Mouse (Mus musculus): ENCODE measurements around the gene Kcnma1. TPM values are rescaled to one million over a fixed set of nuclear protein-coding genes. Genes with fewer than 3 reads are reported as not detected.

Kcnma1 gene
- polyA plus RNA-seq, 1 experiment from 2014 or later: 0.39 TPM

GRCm38 (mm10) chr14:23602054-23602453, 412.2 kb downstream of the Kcnma1 start:
- Histone ChIP-seq H3K27me3 (ENCODE audit: control insufficient read depth, insufficient read depth, low read length) (no peaks in the 10 kb centered on the region), H3K4me3 (ENCODE audit: low read depth, low read length) (no peak overlapping the region), H3K4me1 (ENCODE audit: control insufficient read depth, insufficient read depth, low read length) (no peaks in the 10 kb centered on the region; the same call in 1 of the 2 replicates), H3K9ac (ENCODE audit: low read depth, low read length) (no peak overlapping the region), H3K9me3 (replicated peaks; ENCODE audit: control insufficient read depth, low read length) (no peaks in the 10 kb centered on the region), H3K4me2 (no peak overlapping the region), H3K36me3 (ENCODE audit: control insufficient read depth, insufficient read depth, low read length) (no peaks in the 10 kb centered on the region), H3K27ac (ENCODE audit: low read depth, low read length) (no peak overlapping the region)
- 78% methylated on average over 2 of the region's 2 CpGs for WGBS (ENCODE audit: insufficient replicate concordance)
- no peak for ATAC-seq (replicated peaks; ENCODE audit: insufficient number of reproducible peaks, low FRiP score, low TSS enrichment)

GRCm38 (mm10) chr14:23594629-23595028, 419.7 kb downstream of the Kcnma1 start:
- Histone ChIP-seq H3K4me2 (no peak overlapping the region), H3K9me3 (replicated peaks; ENCODE audit: control insufficient read depth, low read length) (no peaks in the 10 kb centered on the region), H3K9ac (ENCODE audit: low read depth, low read length) (no peak overlapping the region), H3K4me3 (ENCODE audit: low read depth, low read length) (no peak overlapping the region), H3K27ac (ENCODE audit: low read depth, low read length) (no peak overlapping the region), H3K4me1 (ENCODE audit: control insufficient read depth, insufficient read depth, low read length) (0 out of 2 replicates have a peak, but pooled peaks cover 3% of the 10 kb centered on the region), H3K27me3 (ENCODE audit: control insufficient read depth, insufficient read depth, low read length) (no peaks in the 10 kb centered on the region), H3K36me3 (ENCODE audit: control insufficient read depth, insufficient read depth, low read length) (no peaks in the 10 kb centered on the region)
- 81% methylated on average over 5 of the region's 5 CpGs for WGBS (ENCODE audit: insufficient replicate concordance)
- ATAC-seq (replicated peaks; ENCODE audit: insufficient number of reproducible peaks, low FRiP score, low TSS enrichment): no peak

DNA sequence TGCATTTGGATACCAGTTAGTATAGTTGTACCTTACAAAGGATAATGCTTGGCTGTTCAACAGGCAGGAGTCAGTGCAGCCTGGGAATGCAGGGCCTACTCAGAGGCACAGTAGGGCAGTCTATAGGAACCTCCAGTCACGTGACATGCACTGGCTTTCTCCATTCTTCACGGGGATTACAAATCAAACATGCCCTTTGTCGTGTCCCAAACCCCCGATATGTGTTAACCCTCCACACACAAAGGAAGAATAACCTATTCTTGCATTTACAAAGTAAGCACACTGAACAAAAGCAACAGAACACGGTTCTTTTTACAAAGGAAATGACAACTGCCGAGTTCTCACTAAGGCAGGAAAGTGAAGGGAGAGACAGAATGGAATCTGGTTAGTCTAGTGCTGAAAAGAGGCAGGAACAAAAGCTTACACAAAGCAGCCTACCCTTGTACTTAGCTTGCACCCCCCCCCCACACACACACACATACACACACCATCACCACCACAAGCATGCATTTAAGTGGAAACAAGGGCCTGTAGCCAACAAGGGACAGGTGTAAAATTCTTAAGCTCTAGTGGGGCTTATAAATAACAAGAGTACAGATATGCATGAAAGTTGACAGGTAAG, 421.4 kb downstream of the Kcnma1 start:
- Histone ChIP-seq H3K9me3 (replicated peaks; ENCODE audit: control insufficient read depth, low read length) (no peaks in the 10 kb centered on the region), H3K9ac (ENCODE audit: low read depth, low read length) (no peak overlapping the region), H3K4me2 (no peak overlapping the region), H3K4me1 (ENCODE audit: control insufficient read depth, insufficient read depth, low read length) (0 out of 2 replicates have a peak, but pooled peaks cover 3% of the 10 kb centered on the region), H3K4me3 (ENCODE audit: low read depth, low read length) (no peak overlapping the region), H3K27ac (ENCODE audit: low read depth, low read length) (no peak overlapping the region), H3K36me3 (ENCODE audit: control insufficient read depth, insufficient read depth, low read length) (no peaks in the 10 kb centered on the region), H3K27me3 (ENCODE audit: control insufficient read depth, insufficient read depth, low read length) (no peaks in the 10 kb centered on the region)
- 47% methylated on average over 6 of the region's 6 CpGs for WGBS (ENCODE audit: insufficient replicate concordance)
- no peak for ATAC-seq (replicated peaks; ENCODE audit: insufficient number of reproducible peaks, low FRiP score, low TSS enrichment)

GRCm38 (mm10) chr14:23589744-23590481, 424.4 kb downstream of the Kcnma1 start:
- Histone ChIP-seq H3K36me3 (ENCODE audit: control insufficient read depth, insufficient read depth, low read length) (no peaks in the 10 kb centered on the region), H3K9ac (ENCODE audit: low read depth, low read length) (no peak overlapping the region), H3K4me2 (no peak overlapping the region), H3K27ac (ENCODE audit: low read depth, low read length) (no peak overlapping the region), H3K9me3 (replicated peaks; ENCODE audit: control insufficient read depth, low read length) (no peaks in the 10 kb centered on the region), H3K4me1 (ENCODE audit: control insufficient read depth, insufficient read depth, low read length) (0 out of 2 replicates have a peak, but pooled peaks cover 3% of the 10 kb centered on the region), H3K4me3 (ENCODE audit: low read depth, low read length) (no peak overlapping the region), H3K27me3 (ENCODE audit: control insufficient read depth, insufficient read depth, low read length) (no peaks in the 10 kb centered on the region)
- no peak for ATAC-seq (replicated peaks; ENCODE audit: insufficient number of reproducible peaks, low FRiP score, low TSS enrichment)
- WGBS (ENCODE audit: insufficient replicate concordance): 38% methylated on average over 6 of the region's 7 CpGs

GRCm38 (mm10) chr14:23587451-23587850, 426.8 kb downstream of the Kcnma1 start:
- H3K4me3 ChIP-seq (ENCODE audit: low read depth, low read length): no peak overlapping the region
- H3K36me3 ChIP-seq (ENCODE audit: control insufficient read depth, insufficient read depth, low read length): no peaks in the 10 kb centered on the region
- H3K4me2 ChIP-seq: no peak overlapping the region
- H3K9ac ChIP-seq (ENCODE audit: low read depth, low read length): no peak overlapping the region
- 78% methylated on average over 9 of the region's 9 CpGs for WGBS (ENCODE audit: insufficient replicate concordance)
- H3K27me3 ChIP-seq (ENCODE audit: control insufficient read depth, insufficient read depth, low read length): 0 out of 2 replicates have a peak, but pooled peaks cover 2% of the 10 kb centered on the region
- H3K4me1 ChIP-seq (ENCODE audit: control insufficient read depth, insufficient read depth, low read length): 0 out of 2 replicates have a peak, but pooled peaks cover 3% of the 10 kb centered on the region
- H3K9me3 ChIP-seq (replicated peaks; ENCODE audit: control insufficient read depth, low read length): no peaks in the 10 kb centered on the region
- H3K27ac ChIP-seq (ENCODE audit: low read depth, low read length): no peak overlapping the region
- no peak for ATAC-seq (replicated peaks; ENCODE audit: insufficient number of reproducible peaks, low FRiP score, low TSS enrichment)

DNA sequence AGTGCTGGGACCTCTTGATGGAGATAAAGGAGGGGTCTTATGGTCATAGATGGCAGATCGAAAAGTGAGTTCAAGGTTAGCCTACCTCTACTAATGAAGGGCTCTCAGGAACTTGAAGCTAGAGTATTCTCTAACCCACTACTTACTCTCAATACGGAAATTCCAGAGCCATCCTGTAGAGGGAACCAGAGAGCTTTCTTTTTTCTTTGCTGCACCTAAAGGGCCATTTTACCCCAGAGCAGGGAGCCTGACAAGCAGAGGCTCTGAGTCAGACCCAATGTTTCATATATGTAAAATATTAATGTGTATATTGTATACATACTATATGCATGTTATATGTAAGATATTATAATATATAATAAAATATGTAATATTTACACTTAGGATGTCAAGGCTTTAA, 431.1 kb downstream of the Kcnma1 start:
- Histone ChIP-seq H3K4me1 (ENCODE audit: control insufficient read depth, insufficient read depth, low read length) (no peaks in the 10 kb centered on the region), H3K9ac (ENCODE audit: low read depth, low read length) (no peak overlapping the region), H3K9me3 (replicated peaks; ENCODE audit: control insufficient read depth, low read length) (no peaks in the 10 kb centered on the region), H3K36me3 (ENCODE audit: control insufficient read depth, insufficient read depth, low read length) (no peaks in the 10 kb centered on the region), H3K27ac (ENCODE audit: low read depth, low read length) (no peak overlapping the region), H3K4me2 (no peak overlapping the region), H3K27me3 (ENCODE audit: control insufficient read depth, insufficient read depth, low read length) (peaks cover 19% of the 10 kb centered on the region), H3K4me3 (ENCODE audit: low read depth, low read length) (no peak overlapping the region)
- WGBS (ENCODE audit: insufficient replicate concordance): 19% methylated on average over 2 of the region's 2 CpGs
- no peak for ATAC-seq (replicated peaks; ENCODE audit: insufficient number of reproducible peaks, low FRiP score, low TSS enrichment)

- H3K4me2 ChIP-seq: no peak overlapping the region
- H3K4me3 ChIP-seq (ENCODE audit: low read depth, low read length): no peak overlapping the region
- WGBS (ENCODE audit: insufficient replicate concordance): 76% methylated on average over 3 of the region's 3 CpGs
- H3K27ac ChIP-seq (ENCODE audit: low read depth, low read length): no peak overlapping the region
- no peaks in the 10 kb centered on the region for H3K36me3 ChIP-seq (ENCODE audit: control insufficient read depth, insufficient read depth, low read length)
- ATAC-seq (replicated peaks; ENCODE audit: insufficient number of reproducible peaks, low FRiP score, low TSS enrichment): no peak
- H3K9ac ChIP-seq (ENCODE audit: low read depth, low read length): no peak overlapping the region
- no peaks in the 10 kb centered on the region for H3K9me3 ChIP-seq (replicated peaks; ENCODE audit: control insufficient read depth, low read length)
- H3K27me3 ChIP-seq (ENCODE audit: control insufficient read depth, insufficient read depth, low read length): peaks cover 19% of the 10 kb centered on the region
- no peaks in the 10 kb centered on the region for H3K4me1 ChIP-seq (ENCODE audit: control insufficient read depth, insufficient read depth, low read length)
Measured at GRCm38 (mm10) chr14:23581282-23581681, 433.0 kb downstream of the Kcnma1 start.

DNA sequence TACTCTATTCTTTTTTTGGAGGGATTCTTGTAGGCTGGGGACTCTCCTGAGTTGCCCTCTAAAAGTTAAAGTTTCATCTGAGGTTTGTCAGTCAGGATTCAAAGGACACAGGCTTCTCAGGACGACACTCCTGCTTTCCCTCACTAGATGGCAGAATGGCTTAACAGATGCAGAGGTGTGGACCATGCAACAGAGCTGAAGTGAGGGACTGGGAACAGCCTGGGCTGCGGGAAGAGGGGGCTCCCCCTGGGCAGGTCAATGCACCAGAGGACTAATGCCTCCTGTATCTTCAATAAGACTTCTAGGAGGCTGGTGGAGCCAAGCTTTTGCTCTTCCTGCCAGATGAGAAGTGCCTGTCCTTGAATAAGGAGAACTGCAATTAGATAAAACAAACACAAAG, 438.3 kb downstream of the Kcnma1 start:
- no peak for ATAC-seq (replicated peaks; ENCODE audit: insufficient number of reproducible peaks, low FRiP score, low TSS enrichment)
- peaks cover 14% of the 10 kb centered on the region for H3K27me3 ChIP-seq (ENCODE audit: control insufficient read depth, insufficient read depth, low read length)
- H3K36me3 ChIP-seq (ENCODE audit: control insufficient read depth, insufficient read depth, low read length): no peaks in the 10 kb centered on the region
- no peaks in the 10 kb centered on the region for H3K9me3 ChIP-seq (replicated peaks; ENCODE audit: control insufficient read depth, low read length)
- H3K4me2 ChIP-seq: no peak overlapping the region
- no peak overlapping the region for H3K4me3 ChIP-seq (ENCODE audit: low read depth, low read length)
- 7% methylated on average over 2 of the region's 2 CpGs for WGBS (ENCODE audit: insufficient replicate concordance)
- no peaks in the 10 kb centered on the region for H3K4me1 ChIP-seq (ENCODE audit: control insufficient read depth, insufficient read depth, low read length)
- H3K9ac ChIP-seq (ENCODE audit: low read depth, low read length): no peak overlapping the region
- no peak overlapping the region for H3K27ac ChIP-seq (ENCODE audit: low read depth, low read length)

Measured in heart, embryonic 11.5 days (tissue).